Mouse (Mus musculus): ENCODE measurements around the gene Tlk2. TPM values are rescaled to one million over a fixed set of nuclear protein-coding genes. Genes with fewer than 3 reads are reported as not detected.
A peak's percentile ranks its signal among the peaks of the same experiment; 100 is the strongest.

Gene Tlk2
- polyA plus RNA-seq, 1 experiment from 2014 or later: 18.7 TPM

DNA sequence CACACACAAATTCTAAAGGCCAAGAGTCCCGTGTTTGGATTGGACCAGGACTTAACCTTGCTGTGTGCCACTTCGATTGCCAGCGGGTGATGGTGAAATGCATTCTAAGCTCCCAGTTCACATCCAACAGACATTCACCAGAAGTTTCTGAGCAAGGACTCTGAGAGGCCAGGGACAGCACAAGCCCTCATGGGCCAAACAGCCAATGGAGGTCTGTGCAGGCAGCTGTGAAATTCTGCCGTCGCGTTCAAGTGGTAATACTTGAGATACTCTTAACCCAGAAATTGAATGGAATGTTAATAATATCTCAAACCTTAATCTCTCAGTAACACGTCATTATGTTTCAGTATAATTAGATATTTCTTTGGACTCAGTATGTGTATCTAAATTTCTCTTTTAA is 131.6 kb downstream of the Tlk2 start:
- Histone ChIP-seq H3K4me1 (ENCODE audit: control insufficient read depth, insufficient read depth, low read length) (peaks cover 16% of the 10 kb centered on the region), H3K4me3 (ENCODE audit: low read depth, low read length) (no peak overlapping the region), H3K4me2 (ENCODE audit: low read length) (no peak overlapping the region), H3K27me3 (ENCODE audit: control insufficient read depth, insufficient read depth, low read depth, low read length) (no peaks in the 10 kb centered on the region), H3K9ac (ENCODE audit: low read depth, low read length) (no peak overlapping the region), H3K9me3 (replicated peaks; ENCODE audit: control insufficient read depth, low read length, poor library complexity, severe bottlenecking) (no peaks in the 10 kb centered on the region), H3K27ac (ENCODE audit: low read length) (no peak overlapping the region), H3K36me3 (ENCODE audit: control insufficient read depth, insufficient read depth, low read length) (no peaks in the 10 kb centered on the region)
- ATAC-seq: no peak
- 92% methylated on average over 7 of the region's 7 CpGs for WGBS

- H3K4me3 ChIP-seq (ENCODE audit: low read depth, low read length): no peak overlapping the region
- H3K36me3 ChIP-seq (ENCODE audit: control insufficient read depth, insufficient read depth, low read length): no peaks in the 10 kb centered on the region
- no peaks in the 10 kb centered on the region for H3K9me3 ChIP-seq (replicated peaks; ENCODE audit: control insufficient read depth, low read length, poor library complexity, severe bottlenecking)
- 0 out of 2 replicates have a peak, but pooled peaks have one; percentile 17 for ATAC-seq
- 76% methylated on average over 24 of the region's 24 CpGs for WGBS
- H3K4me1 ChIP-seq (ENCODE audit: control insufficient read depth, insufficient read depth, low read length): peaks cover 16% of the 10 kb centered on the region
- no peak overlapping the region for H3K27ac ChIP-seq (ENCODE audit: low read length)
- H3K9ac ChIP-seq (ENCODE audit: low read depth, low read length): no peak overlapping the region
- no peaks in the 10 kb centered on the region for H3K27me3 ChIP-seq (ENCODE audit: control insufficient read depth, insufficient read depth, low read depth, low read length)
- no peak overlapping the region for H3K4me2 ChIP-seq (ENCODE audit: low read length)
Measured at GRCm38 (mm10) chr11:105311291-105311975, 132.8 kb downstream of the Tlk2 start.

DNA sequence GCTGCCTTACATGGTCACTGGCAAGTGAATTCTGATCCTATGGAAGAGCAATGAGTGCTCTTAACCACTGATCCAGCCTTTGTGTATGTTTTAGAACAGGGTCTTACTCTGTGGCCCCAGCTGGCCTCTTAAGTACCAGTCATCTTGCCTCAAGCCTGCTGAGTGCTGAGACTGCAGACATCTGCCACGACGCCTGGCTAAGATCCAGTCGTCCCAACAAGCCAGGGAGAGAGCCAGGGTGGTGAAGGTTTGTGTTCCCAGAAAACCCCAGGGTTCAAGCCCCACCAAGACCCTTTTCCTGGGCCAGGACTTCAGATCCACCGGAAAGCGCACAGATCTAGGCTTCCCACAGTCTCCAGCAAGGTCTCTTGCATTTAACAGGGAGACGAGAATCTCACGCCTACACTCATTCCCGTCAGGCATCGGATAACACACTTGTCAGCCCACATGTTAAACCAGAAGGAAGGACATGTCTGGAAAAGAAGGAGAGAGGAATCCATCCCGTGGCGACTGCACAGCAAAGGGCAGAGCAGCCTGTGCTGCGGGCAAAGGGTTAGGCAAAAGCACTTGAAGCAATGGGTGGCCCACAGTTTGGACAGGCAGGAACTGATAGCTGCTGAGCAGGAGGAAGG is 133.8 kb downstream of the Tlk2 start:
- Histone ChIP-seq H3K4me1 (ENCODE audit: control insufficient read depth, insufficient read depth, low read length) (peaks cover 16% of the 10 kb centered on the region), H3K4me3 (ENCODE audit: low read depth, low read length) (no peak overlapping the region), H3K27me3 (ENCODE audit: control insufficient read depth, insufficient read depth, low read depth, low read length) (no peaks in the 10 kb centered on the region), H3K4me2 (ENCODE audit: low read length) (no peak overlapping the region), H3K9me3 (replicated peaks; ENCODE audit: control insufficient read depth, low read length, poor library complexity, severe bottlenecking) (no peaks in the 10 kb centered on the region), H3K27ac (ENCODE audit: low read length) (no peak overlapping the region), H3K36me3 (ENCODE audit: control insufficient read depth, insufficient read depth, low read length) (no peaks in the 10 kb centered on the region), H3K9ac (ENCODE audit: low read depth, low read length) (no peak overlapping the region)
- 60% methylated on average over 12 of the region's 12 CpGs for WGBS
- no peak for ATAC-seq

- Histone ChIP-seq H3K4me3 (ENCODE audit: low read depth, low read length) (no peak overlapping the region), H3K36me3 (ENCODE audit: control insufficient read depth, insufficient read depth, low read length) (no peaks in the 10 kb centered on the region), H3K4me2 (ENCODE audit: low read length) (peak overlapping the region; percentile 22; the same call in 1 of the 2 replicates), H3K4me1 (ENCODE audit: control insufficient read depth, insufficient read depth, low read length) (peaks cover 16% of the 10 kb centered on the region), H3K9ac (ENCODE audit: low read depth, low read length) (0 out of 2 replicates have a peak overlapping the region, but pooled peaks have one; percentile 8), H3K27ac (ENCODE audit: low read length) (peak overlapping the region; percentile 40), H3K9me3 (replicated peaks; ENCODE audit: control insufficient read depth, low read length, poor library complexity, severe bottlenecking) (no peaks in the 10 kb centered on the region), H3K27me3 (ENCODE audit: control insufficient read depth, insufficient read depth, low read depth, low read length) (no peaks in the 10 kb centered on the region)
- WGBS: 31% methylated on average over 10 of the region's 10 CpGs
- peak; percentile 42 for ATAC-seq
Measured at GRCm38 (mm10) chr11:105312972-105313632, 134.5 kb downstream of the Tlk2 start.

- H3K4me3 ChIP-seq (ENCODE audit: low read depth, low read length): no peak overlapping the region
- ATAC-seq: 0 out of 2 replicates have a peak, but pooled peaks have one; percentile 48
- H3K4me2 ChIP-seq (ENCODE audit: low read length): peak overlapping the region; percentile 22; the same call in 1 of the 2 replicates
- 0 out of 2 replicates have a peak overlapping the region, but pooled peaks have one; percentile 18 for H3K9ac ChIP-seq (ENCODE audit: low read depth, low read length)
- no peaks in the 10 kb centered on the region for H3K9me3 ChIP-seq (replicated peaks; ENCODE audit: control insufficient read depth, low read length, poor library complexity, severe bottlenecking)
- no peaks in the 10 kb centered on the region for H3K36me3 ChIP-seq (ENCODE audit: control insufficient read depth, insufficient read depth, low read length)
- peaks cover 16% of the 10 kb centered on the region for H3K4me1 ChIP-seq (ENCODE audit: control insufficient read depth, insufficient read depth, low read length)
- H3K27me3 ChIP-seq (ENCODE audit: control insufficient read depth, insufficient read depth, low read depth, low read length): no peaks in the 10 kb centered on the region
- 12% methylated on average over 8 of the region's 8 CpGs for WGBS
- H3K27ac ChIP-seq (ENCODE audit: low read length): peak overlapping the region; percentile 40
Measured at GRCm38 (mm10) chr11:105313633-105314014, 135.0 kb downstream of the Tlk2 start.

DNA sequence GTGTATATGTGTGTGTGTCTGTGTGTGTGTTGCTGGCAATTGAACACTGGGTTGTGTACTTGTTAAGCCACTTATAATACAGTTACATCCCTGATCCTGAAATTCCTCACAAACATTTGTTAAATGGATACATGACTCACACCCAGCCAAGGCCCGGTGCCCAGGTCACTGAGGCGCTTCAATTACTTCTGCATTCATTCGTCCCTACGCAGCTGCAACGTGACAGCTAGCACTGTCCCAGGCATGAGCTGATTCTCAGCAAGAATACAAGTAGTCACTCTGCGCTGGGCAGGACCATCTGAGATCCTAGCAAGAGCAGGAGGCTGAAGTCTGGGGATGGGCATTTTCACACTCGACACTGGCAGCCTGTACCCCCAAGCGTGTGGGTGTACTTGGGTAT is 136.7 kb downstream of the Tlk2 start:
- no peak for ATAC-seq
- Histone ChIP-seq H3K27me3 (ENCODE audit: control insufficient read depth, insufficient read depth, low read depth, low read length) (no peaks in the 10 kb centered on the region), H3K36me3 (ENCODE audit: control insufficient read depth, insufficient read depth, low read length) (no peaks in the 10 kb centered on the region), H3K9ac (ENCODE audit: low read depth, low read length) (no peak overlapping the region), H3K4me3 (ENCODE audit: low read depth, low read length) (no peak overlapping the region), H3K27ac (ENCODE audit: low read length) (no peak overlapping the region), H3K4me2 (ENCODE audit: low read length) (no peak overlapping the region), H3K4me1 (ENCODE audit: control insufficient read depth, insufficient read depth, low read length) (peaks cover 16% of the 10 kb centered on the region), H3K9me3 (replicated peaks; ENCODE audit: control insufficient read depth, low read length, poor library complexity, severe bottlenecking) (no peaks in the 10 kb centered on the region)
- 71% methylated on average over 8 of the region's 8 CpGs for WGBS

DNA sequence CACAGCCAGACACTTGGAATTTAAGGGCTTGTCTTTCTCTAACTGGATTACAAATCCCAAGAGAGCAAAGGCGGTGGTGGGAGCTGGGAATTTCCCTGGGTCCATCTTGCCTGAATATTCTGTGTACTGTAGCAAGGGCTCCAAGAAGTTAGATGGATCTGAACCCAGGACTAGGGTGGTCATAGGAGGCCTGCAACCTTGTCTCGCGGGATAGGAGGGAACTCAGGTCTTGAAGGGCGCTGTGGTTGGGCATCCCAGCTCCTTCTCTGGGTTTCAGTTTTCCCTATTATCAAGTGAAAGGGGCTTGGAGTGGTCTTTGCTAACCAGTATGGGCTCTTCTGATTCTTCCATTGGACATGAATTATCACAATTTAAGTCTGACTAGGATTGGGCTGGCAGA is 137.5 kb downstream of the Tlk2 start:
- ATAC-seq: no peak
- H3K36me3 ChIP-seq (ENCODE audit: control insufficient read depth, insufficient read depth, low read length): no peaks in the 10 kb centered on the region
- peaks cover 16% of the 10 kb centered on the region for H3K4me1 ChIP-seq (ENCODE audit: control insufficient read depth, insufficient read depth, low read length)
- no peaks in the 10 kb centered on the region for H3K9me3 ChIP-seq (replicated peaks; ENCODE audit: control insufficient read depth, low read length, poor library complexity, severe bottlenecking)
- H3K27me3 ChIP-seq (ENCODE audit: control insufficient read depth, insufficient read depth, low read depth, low read length): no peaks in the 10 kb centered on the region
- no peak overlapping the region for H3K9ac ChIP-seq (ENCODE audit: low read depth, low read length)
- WGBS: 97% methylated on average over 4 of the region's 4 CpGs
- no peak overlapping the region for H3K4me3 ChIP-seq (ENCODE audit: low read depth, low read length)
- no peak overlapping the region for H3K4me2 ChIP-seq (ENCODE audit: low read length)
- H3K27ac ChIP-seq (ENCODE audit: low read length): no peak overlapping the region

DNA sequence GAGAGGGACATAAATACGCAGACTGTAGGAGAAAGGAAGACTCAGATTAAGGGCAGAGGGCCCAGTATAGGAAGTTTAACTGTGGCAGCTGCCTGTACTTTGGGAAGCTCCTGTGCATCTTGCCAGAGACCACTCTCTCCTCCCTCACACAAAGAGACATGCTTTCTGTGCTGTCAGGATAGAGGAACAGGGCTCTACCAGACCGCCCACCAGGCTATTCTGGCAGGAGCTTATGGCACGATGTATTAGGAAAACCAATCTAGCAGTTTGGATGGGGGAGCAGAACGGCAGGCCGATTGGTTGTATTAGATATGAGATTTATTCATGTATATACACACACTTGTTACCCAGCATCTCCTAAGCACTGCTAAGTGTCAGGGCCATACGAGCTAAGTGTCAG is 139.2 kb downstream of the Tlk2 start:
- Histone ChIP-seq H3K4me3 (ENCODE audit: low read depth, low read length) (no peak overlapping the region), H3K9me3 (replicated peaks; ENCODE audit: control insufficient read depth, low read length, poor library complexity, severe bottlenecking) (no peaks in the 10 kb centered on the region), H3K36me3 (ENCODE audit: control insufficient read depth, insufficient read depth, low read length) (no peaks in the 10 kb centered on the region), H3K27me3 (ENCODE audit: control insufficient read depth, insufficient read depth, low read depth, low read length) (no peaks in the 10 kb centered on the region), H3K9ac (ENCODE audit: low read depth, low read length) (no peak overlapping the region), H3K4me2 (ENCODE audit: low read length) (no peak overlapping the region), H3K27ac (ENCODE audit: low read length) (no peak overlapping the region), H3K4me1 (ENCODE audit: control insufficient read depth, insufficient read depth, low read length) (peaks cover 15% of the 10 kb centered on the region)
- ATAC-seq: no peak
- WGBS: 94% methylated on average over 6 of the region's 6 CpGs

- Histone ChIP-seq H3K4me1 (ENCODE audit: control insufficient read depth, insufficient read depth, low read length) (no peaks in the 10 kb centered on the region), H3K9ac (ENCODE audit: low read depth, low read length) (no peak overlapping the region), H3K36me3 (ENCODE audit: control insufficient read depth, insufficient read depth, low read length) (no peaks in the 10 kb centered on the region), H3K27me3 (ENCODE audit: control insufficient read depth, insufficient read depth, low read depth, low read length) (no peaks in the 10 kb centered on the region), H3K9me3 (replicated peaks; ENCODE audit: control insufficient read depth, low read length, poor library complexity, severe bottlenecking) (no peaks in the 10 kb centered on the region), H3K4me3 (ENCODE audit: low read depth, low read length) (no peak overlapping the region), H3K27ac (ENCODE audit: low read length) (no peak overlapping the region), H3K4me2 (ENCODE audit: low read length) (no peak overlapping the region)
- no peak for ATAC-seq
- 85% methylated on average over 2 of the region's 2 CpGs for WGBS
Measured at GRCm38 (mm10) chr11:105321090-105321489, 142.5 kb downstream of the Tlk2 start.
